Mouse (Mus musculus) liver, embryonic 13.5 days (tissue): ENCODE data around the gene 1500009C09Rik. TPM values are rescaled to one million over a fixed set of nuclear protein-coding genes. Genes with fewer than 3 reads are reported as not detected.

ENCODE experiments used
- ATAC-seq: fragments of 200-750 bp; cut with Nextera tagmentation; 2 replicates; pipeline ENCODE4 v1.8.0; 2017; ENCODE audit warnings: low read depth, mild to moderate bottlenecking, moderate number of reproducible peaks, moderate library complexity
- DNase-seq: peaks from one replicate; pipeline ENCODE4 v3.0.0; 2022
- H3K27ac ChIP-seq: fragments of 300-500 bp; sonication (generic); 2 replicates; pipeline ENCODE4 v1.5.1; 2015; ENCODE audit warnings: moderate library complexity, mild to moderate bottlenecking, inconsistent platforms
- H3K27me3 ChIP-seq: fragments of 300-500 bp; sonication (generic); 2 replicates; pipeline ENCODE4 v1.6.1; 2015; ENCODE audit warnings: mild to moderate bottlenecking, inconsistent platforms
- H3K36me3 ChIP-seq: fragments of 300-500 bp; sonication (generic); 2 replicates; pipeline ENCODE4 v1.6.1; 2015; ENCODE audit warnings: mild to moderate bottlenecking, inconsistent platforms
- H3K4me1 ChIP-seq: fragments of 300-500 bp; sonication (generic); replicated peaks from 2 replicates; pipeline ENCODE4 v1.6.1; 2015; ENCODE audit warnings: inconsistent platforms
- H3K4me2 ChIP-seq: fragments of 300-500 bp; sonication (generic); 2 replicates; pipeline ENCODE4 v1.6.1; 2015; ENCODE audit warnings: inconsistent platforms, mild to moderate bottlenecking, moderate library complexity
- H3K4me3 ChIP-seq: fragments of 300-500 bp; sonication (generic); replicated peaks from 2 replicates; pipeline ENCODE4 v1.5.1; 2015; ENCODE audit warnings: mild to moderate bottlenecking, inconsistent platforms
- H3K9ac ChIP-seq: fragments of 300-500 bp; sonication (generic); 2 replicates; pipeline ENCODE4 v1.6.1; 2015; ENCODE audit warnings: mild to moderate bottlenecking, inconsistent platforms
- H3K9me3 ChIP-seq: fragments of 300-500 bp; sonication (generic); replicated peaks from 2 replicates; pipeline ENCODE4 v1.6.1; 2016; ENCODE audit warnings: inconsistent platforms
- WGBS: fragments of 180-500 bp; shearing (Covaris S2); methylation state at CpG from one replicate; pipeline ENCODE4 v1.1.7; 2015; ENCODE audit not compliant: insufficient replicate concordance; 5-methylcytosine and 5-hydroxymethylcytosine counted together
- polyA plus RNA-seq: library from polyadenylated mRNA; unstranded; fragments of >200 nt; fragmentation: Nextera tagmentation; extraction: Ambion mirVana; gene quantifications from 2 replicates; pipeline ENCODE4 v1.2.1, GENCODE M21; 2015

1500009C09Rik gene
- polyA plus RNA-seq, 1 experiment from 2014 or later, result not detected

DNA sequence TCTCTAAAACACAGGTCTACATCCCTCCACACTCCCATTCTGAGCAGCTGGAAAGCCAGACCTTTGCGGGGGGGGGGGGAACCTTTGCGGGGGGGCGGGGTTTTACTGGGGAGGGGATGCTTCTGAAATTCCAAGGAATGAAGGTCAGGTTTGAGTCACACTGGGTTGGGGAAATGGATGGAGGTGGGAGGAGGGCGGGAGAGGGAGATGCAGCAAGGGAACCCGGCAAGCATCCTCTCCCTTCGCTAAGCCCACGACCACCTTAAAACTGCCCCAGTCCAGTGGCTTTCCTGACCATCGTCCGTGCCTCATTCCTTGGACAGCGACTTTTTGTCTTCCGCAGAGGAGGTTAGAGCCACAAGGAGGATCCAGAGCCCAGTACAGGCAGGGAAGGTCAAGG is 40.9 kb upstream of the 1500009C09Rik start:
- Histone ChIP-seq H3K27me3 (peaks cover 100% of the 10 kb centered on the region), H3K9me3 (no peaks in the 10 kb centered on the region), H3K36me3 (no peaks in the 10 kb centered on the region), H3K27ac (no peak overlapping the region), H3K9ac (no peak overlapping the region), H3K4me2 (peak overlapping the region; percentile 59), H3K4me3 (peak overlapping the region; percentile 44; the same call in 1 of the 2 replicates), H3K4me1 (peaks cover 19% of the 10 kb centered on the region)
- no peak for ATAC-seq
- DNase-seq, result no peak
- WGBS, result 3% methylated on average over 11 of the region's 11 CpGs

DNA sequence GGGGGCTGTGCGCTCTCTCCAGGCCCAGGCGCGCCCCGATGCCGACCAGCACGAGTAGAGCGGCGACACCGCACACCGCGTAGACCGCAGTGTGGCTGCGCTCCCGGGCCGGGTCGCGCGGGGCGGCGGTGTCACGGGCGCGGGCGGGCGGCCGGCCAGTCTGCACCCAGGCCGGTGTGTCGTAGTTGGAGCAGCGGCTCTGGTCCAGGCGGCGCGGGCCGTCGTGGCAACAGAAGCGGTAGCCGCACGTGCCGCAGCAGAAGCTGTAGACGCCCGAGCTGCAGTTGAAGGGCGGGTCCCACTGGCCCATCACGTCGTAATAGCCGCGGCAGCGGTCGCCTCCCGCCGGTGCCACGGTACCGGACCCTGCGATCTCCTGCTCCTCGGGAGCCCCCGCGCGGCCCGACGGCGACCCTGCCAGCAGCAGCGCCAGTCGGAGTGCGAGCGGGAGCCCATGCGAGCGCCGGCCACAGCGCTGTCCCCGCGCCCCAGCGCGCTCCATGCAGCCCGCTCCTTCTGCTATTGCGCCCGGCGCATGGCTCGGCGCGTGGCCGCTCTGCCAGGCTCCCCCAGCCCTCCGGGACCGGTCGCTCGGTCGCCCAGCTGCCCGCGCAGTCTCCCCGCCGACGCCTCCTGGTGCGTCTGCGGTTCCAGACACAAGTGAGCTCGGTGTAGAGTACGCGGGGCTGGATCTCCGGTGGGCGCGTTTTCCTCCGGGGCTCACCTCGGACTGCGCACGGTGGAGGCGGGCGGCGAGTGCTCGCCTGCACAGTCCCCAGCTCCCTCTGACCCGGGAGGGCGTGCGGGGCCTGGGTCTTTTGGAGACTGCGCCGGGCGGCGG is 40.1 kb upstream of the 1500009C09Rik start:
- Histone ChIP-seq H3K4me3 (peak overlapping the region; percentile 44), H3K4me2 (peak overlapping the region; percentile 59), H3K4me1 (peaks cover 14% of the 10 kb centered on the region), H3K27me3 (peaks cover 100% of the 10 kb centered on the region), H3K9me3 (no peaks in the 10 kb centered on the region), H3K36me3 (no peaks in the 10 kb centered on the region), H3K27ac (no peak overlapping the region), H3K9ac (no peak overlapping the region)
- ATAC-seq (no peak), DNase-seq (no peak)
- WGBS, result under 1% methylated on average over 112 of the region's 112 CpGs

DNA sequence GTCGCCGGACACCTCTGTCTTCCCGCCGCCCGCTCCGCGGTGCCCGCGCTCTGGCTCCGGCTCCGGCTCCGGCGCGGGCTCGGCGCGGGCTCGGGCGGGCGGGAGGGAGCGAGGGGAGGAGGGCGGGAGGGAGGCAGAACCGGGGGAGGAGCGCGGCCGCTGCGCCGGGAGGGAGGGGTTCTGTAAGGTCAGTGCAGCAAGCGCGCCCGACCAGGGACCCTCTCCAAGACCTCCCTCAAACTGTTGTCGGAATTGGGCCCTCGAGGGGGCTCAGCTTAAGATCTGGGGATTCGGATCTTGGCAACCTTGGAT is 39.5 kb upstream of the 1500009C09Rik start, which contains the start of gene Shisa8:
Shisa8 (minus strand) TSS at position 64 of the 312 bp plus-strand sequence.
- peak within 1 kb of the TSS; percentile 59 for H3K4me2 ChIP-seq
- under 1% methylated on average over 34 of the region's 34 CpGs for WGBS
- peaks cover 98% of the 10 kb centered on the region for H3K27me3 ChIP-seq
- no peak for ATAC-seq
- peak within 1 kb of the TSS; percentile 44 for H3K4me3 ChIP-seq
- H3K36me3 ChIP-seq, result no peaks in the 10 kb centered on the region
- peaks cover 13% of the 10 kb centered on the region for H3K4me1 ChIP-seq
- no peak for DNase-seq
- no peaks in the 10 kb centered on the region for H3K9me3 ChIP-seq
- H3K9ac ChIP-seq, result no peak within 1 kb of the TSS
- H3K27ac ChIP-seq, result no peak within 1 kb of the TSS

DNA sequence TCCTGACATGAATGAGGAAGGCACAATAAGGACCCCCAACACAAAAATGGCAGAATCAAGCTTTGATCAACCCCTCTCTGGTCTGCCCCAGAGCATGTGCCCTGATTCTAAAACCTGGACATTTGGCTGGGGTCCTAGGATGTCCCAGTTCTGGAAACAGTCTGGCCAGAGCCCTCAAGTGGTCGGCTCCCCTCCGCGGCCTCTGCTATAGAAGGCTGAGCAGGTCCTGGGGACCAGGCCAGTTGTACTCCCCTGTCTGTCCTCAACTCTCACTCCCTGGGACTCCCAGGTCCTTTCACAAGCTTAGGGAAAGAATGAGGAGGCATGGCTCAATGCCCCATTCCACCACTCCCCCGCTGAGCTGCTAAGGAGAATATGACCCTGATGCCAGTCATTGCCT is 39.0 kb upstream of the 1500009C09Rik start:
- no peak for ATAC-seq
- Histone ChIP-seq H3K4me2 (no peak overlapping the region), H3K4me3 (no peak overlapping the region)

DNA sequence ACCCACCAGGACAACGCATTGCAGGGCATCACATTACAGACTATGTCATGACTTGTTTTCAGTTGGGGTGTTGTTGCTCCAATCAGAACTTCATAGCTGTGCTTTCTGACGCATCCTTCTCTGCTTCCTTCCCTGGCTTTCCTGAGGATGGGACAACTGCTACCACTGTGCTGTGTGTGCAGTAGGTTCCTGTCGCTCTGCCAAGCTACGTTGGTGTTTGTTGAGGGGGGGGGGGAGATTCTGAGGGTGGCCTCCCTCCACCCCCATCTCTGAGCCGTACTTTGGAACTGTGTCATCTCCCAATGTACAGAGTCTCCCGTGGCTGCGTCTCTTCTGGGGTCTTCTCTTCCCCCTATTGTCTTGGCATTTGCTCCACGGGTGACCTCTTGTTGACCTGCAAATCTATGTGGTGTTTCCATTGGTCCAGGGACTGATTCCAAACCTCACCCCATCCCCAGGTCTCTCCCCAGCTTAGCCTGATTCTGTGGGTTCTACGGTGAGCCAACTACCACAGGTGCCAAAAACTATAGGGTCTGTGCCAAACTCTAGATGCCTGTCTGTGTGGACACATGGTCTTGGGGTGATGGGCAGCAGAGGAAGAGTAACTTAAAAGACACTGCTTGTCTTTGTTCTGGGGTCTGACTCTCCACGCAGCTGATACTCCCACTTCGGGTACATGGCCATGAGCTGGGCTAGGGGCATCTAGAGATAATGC is 36.7 kb upstream of the 1500009C09Rik start:
- Histone ChIP-seq H3K4me3 (no peak overlapping the region), H3K27me3 (peaks cover 93% of the 10 kb centered on the region), H3K4me1 (peaks cover 19% of the 10 kb centered on the region), H3K4me2 (no peak overlapping the region), H3K9me3 (no peaks in the 10 kb centered on the region), H3K27ac (no peak overlapping the region), H3K36me3 (no peaks in the 10 kb centered on the region), H3K9ac (no peak overlapping the region)
- ATAC-seq, result no peak
- DNase-seq, result no peak
- 39% methylated on average over 11 of the region's 11 CpGs for WGBS

More for the DNA sequence above, 39.0 kb upstream of the 1500009C09Rik start:
- Histone ChIP-seq H3K27ac (no peak overlapping the region), H3K27me3 (peaks cover 97% of the 10 kb centered on the region), H3K9ac (no peak overlapping the region), H3K4me1 (peaks cover 13% of the 10 kb centered on the region), H3K9me3 (no peaks in the 10 kb centered on the region), H3K36me3 (no peaks in the 10 kb centered on the region)
- 11% methylated on average over 4 of the region's 4 CpGs for WGBS
- no peak for DNase-seq

DNA sequence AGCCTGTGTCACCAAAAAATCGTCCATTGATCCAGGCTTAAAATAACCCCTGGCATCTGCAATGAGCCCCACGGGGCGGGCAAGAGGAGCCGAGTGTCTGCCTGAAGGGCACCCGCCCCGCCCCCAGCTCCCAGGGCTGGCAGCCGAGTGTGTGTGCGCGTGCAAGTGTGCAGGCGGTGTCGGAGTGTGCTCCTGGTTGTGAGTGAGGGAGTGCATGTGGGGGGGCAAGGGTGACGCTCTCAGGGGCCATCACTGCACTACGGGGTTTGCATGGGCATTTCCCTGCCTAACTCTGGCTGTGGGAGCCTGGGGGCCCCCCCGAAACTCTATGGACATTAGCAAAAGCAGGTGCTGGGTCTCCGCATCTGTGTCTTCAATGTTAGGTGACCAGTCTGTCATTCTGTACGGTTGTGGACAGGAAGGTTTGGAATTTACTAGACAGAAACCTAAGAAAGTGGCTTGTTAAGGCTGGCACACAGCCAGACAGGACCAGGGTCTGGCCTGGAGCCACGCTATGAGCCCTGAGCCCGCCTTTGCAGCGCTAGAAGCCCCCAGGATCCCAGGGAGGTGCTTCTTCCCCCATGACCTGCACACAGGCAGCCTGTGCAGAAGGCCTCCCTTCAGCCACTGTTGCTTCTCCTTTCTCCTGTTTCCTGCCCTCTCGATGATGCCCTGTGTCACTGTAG is 35.9 kb upstream of the 1500009C09Rik start:
- Histone ChIP-seq H3K4me3 (no peak overlapping the region), H3K9me3 (no peaks in the 10 kb centered on the region), H3K36me3 (no peaks in the 10 kb centered on the region), H3K4me2 (no peak overlapping the region), H3K9ac (no peak overlapping the region), H3K27me3 (peaks cover 93% of the 10 kb centered on the region), H3K27ac (no peak overlapping the region), H3K4me1 (peaks cover 19% of the 10 kb centered on the region)
- ATAC-seq (no peak), DNase-seq (no peak)
- 60% methylated on average over 20 of the region's 20 CpGs for WGBS

DNA sequence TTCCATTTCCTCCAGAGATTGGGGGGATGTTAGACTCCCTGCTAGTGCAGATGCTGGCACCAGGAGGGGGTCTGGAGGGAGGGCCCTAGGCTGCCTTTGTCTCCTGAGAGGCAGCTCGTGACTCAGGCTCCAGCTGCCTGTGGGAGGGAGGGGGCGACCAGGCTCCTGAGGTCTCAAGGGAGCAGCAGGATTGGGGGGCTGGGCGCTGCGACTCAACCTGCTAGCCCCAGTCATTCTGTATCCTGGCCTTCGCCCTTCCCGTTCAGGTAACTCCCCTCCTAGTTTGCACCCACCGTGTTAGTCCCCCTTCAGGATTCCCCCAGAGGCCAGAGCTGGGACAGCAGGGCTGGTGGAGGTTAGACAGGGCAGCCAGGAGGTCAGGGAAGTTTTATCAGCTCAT is 35.2 kb upstream of the 1500009C09Rik start:
- DNase-seq (no peak), ATAC-seq (no peak)
- H3K9ac ChIP-seq, result no peak overlapping the region
- 26% methylated on average over 7 of the region's 7 CpGs for WGBS
- H3K4me3 ChIP-seq, result no peak overlapping the region
- no peak overlapping the region for H3K4me2 ChIP-seq
- H3K36me3 ChIP-seq, result no peaks in the 10 kb centered on the region
- peaks cover 12% of the 10 kb centered on the region for H3K4me1 ChIP-seq
- H3K27ac ChIP-seq, result no peak overlapping the region
- peaks cover 91% of the 10 kb centered on the region for H3K27me3 ChIP-seq
- H3K9me3 ChIP-seq, result no peaks in the 10 kb centered on the region

DNA sequence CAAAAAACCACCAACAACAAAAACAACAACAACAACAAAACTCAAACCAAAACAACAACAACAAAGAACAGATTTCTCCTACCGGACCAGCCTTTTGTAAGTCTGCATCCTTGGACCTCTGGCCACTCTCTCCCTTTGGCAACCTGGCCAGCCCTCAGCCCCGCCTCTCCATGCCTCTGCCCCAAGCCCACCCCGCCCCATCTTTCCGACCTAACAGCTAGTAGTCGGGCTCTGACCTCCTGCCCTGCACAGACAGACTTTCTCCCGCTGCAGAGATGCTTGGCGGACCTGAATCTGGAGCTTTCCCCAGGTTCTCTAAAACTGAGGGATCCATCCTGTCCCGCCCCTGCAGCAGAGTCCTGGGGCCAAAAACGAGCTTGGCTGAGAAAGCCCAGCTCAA is 34.2 kb upstream of the 1500009C09Rik start:
- Histone ChIP-seq H3K9ac (no peak overlapping the region), H3K9me3 (no peaks in the 10 kb centered on the region), H3K4me1 (peaks cover 5% of the 10 kb centered on the region), H3K36me3 (no peaks in the 10 kb centered on the region), H3K4me2 (no peak overlapping the region), H3K27ac (no peak overlapping the region), H3K4me3 (no peak overlapping the region), H3K27me3 (peaks cover 91% of the 10 kb centered on the region)
- no peak for DNase-seq
- no peak for ATAC-seq
- WGBS, result 51% methylated on average over 9 of the region's 9 CpGs

DNA sequence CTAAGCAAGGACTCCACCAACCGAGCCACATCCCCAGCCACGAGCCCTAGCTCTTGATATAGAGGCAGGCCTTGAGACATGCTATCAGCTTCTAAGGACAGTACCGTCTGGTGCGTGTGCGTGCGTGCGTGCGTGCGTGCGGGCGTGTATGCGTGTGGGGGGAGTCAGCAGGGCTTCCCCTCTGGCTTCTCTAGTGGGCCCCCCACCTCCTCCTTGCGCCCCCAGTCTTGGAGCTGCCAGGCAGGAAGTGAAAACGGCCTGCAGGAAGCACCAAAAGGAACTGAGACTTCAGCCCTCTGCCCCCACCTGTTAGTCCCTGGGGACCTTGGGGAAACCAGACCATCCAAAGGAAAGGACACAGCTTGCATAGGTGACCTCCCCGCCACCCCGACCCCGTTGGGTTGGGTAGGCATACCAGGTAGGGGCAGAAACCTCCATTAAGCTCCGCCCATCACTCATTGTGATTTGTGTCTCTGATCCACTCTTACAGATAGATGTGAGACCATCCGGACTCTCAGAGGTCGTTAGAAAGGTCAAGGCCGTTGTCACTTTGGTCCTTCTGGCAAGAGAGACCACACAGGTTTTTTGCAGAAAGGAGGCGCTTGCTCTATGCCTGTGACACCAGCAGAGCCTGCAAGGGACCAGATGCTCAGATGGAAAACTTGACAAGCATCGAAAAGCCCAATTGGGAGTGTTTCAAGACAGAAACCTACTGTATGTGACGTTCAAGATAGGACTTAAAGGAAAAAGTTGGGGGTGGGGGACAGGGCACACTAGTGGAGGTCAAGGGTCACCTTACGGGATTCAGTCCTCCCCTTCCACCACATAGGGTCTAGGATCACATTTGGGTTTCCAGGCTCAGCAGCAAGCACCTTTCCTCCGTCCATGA is 33.2 kb upstream of the 1500009C09Rik start:
- no peaks in the 10 kb centered on the region for H3K36me3 ChIP-seq
- H3K9me3 ChIP-seq, result no peaks in the 10 kb centered on the region
- H3K27me3 ChIP-seq, result peaks cover 91% of the 10 kb centered on the region
- ATAC-seq, result no peak
- H3K9ac ChIP-seq, result no peak overlapping the region
- WGBS, result 39% methylated on average over 26 of the region's 26 CpGs
- no peak for DNase-seq
- H3K4me2 ChIP-seq, result no peak overlapping the region
- H3K4me1 ChIP-seq, result peaks cover 14% of the 10 kb centered on the region
- H3K27ac ChIP-seq, result no peak overlapping the region
- H3K4me3 ChIP-seq, result no peak overlapping the region

DNA sequence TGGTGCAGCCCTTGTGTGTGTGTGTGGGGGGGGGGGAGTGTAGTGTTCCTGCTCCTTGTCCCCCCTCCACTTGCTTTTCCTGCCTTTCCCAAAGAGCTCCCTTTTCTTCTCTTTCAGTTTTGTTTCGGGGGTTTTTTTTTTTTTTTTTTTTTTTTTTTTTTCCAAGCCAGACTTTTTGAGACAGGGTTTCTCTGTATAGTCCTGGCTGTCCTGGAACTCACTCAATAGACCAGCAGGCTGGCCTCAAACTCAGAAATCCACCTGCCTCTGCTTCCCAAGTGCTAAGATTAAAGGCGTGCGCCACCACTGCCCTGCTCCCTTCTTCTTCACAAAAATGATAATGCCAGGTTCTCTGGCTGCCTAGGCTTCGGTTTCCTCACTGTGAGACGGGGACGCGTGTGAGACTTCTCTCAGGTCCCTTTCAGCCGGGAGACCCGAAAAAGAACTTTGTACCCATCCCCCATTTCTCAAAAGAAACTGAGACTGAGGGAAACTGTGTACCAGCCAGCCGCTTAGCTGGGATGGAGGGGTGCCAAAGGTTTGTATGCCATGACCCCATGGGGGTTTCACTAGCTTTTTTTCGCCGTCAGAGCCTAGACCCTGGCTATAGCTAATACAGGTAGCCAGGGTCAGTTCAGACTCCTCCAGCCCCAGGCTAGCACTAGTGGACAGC is 32.1 kb upstream of the 1500009C09Rik start:
- peaks cover 25% of the 10 kb centered on the region for H3K4me1 ChIP-seq
- H3K27me3 ChIP-seq, result peaks cover 91% of the 10 kb centered on the region
- no peak overlapping the region for H3K27ac ChIP-seq
- 65% methylated on average over 11 of the region's 12 CpGs for WGBS
- no peak overlapping the region for H3K4me2 ChIP-seq
- ATAC-seq (no peak), DNase-seq (no peak)
- H3K9ac ChIP-seq, result no peak overlapping the region
- no peaks in the 10 kb centered on the region for H3K9me3 ChIP-seq
- no peak overlapping the region for H3K4me3 ChIP-seq
- no peaks in the 10 kb centered on the region for H3K36me3 ChIP-seq
